ENCODE assay signal across 8 mouse cellular contexts in genomic region chr16:11175100-11175488, GRCm38 (mm10). TPM values are rescaled to one million over a fixed set of nuclear protein-coding genes. Genes with fewer than 3 reads are reported as not detected.
A peak's percentile ranks its signal among the peaks of the same experiment; 100 is the strongest.
DNase-seq lines count a peak whose midpoint lies in the region; ATAC-seq and TF ChIP-seq lines count a peak whose summit lies in the region.

No protein-coding gene starts in this region.

- H3K4me2 ChIP-seq in forebrain, postnatal 0 days (ENCODE audit: low read depth) = peak overlapping the region; percentile 94
- peak overlapping the region; percentile 72 for H3K4me2 ChIP-seq in liver, postnatal 0 days (ENCODE audit: low read depth, low read length)

- TF ChIP-seq POLR2A in heart, adult 2 months (IDR thresholded peaks at IDR 0.05; ENCODE audit: insufficient read depth, low read depth, low read length) = no peak
- no peak for TF ChIP-seq POLR2A in ES-Bruce4 (IDR thresholded peaks at IDR 0.05; ENCODE audit: insufficient read depth, low read length)

- no peak for ATAC-seq in forebrain, postnatal 0 days
- ATAC-seq in liver, postnatal 0 days = no peak

- peaks cover 11% of the 10 kb centered on the region for H3K4me1 ChIP-seq in heart, adult 2 months (ENCODE audit: control insufficient read depth, insufficient read depth, low read length)
- no peaks in the 10 kb centered on the region for H3K4me1 ChIP-seq in ES-Bruce4 (ENCODE audit: control insufficient read depth, insufficient read depth, low read length)
- H3K4me1 ChIP-seq in forebrain, postnatal 0 days (ENCODE audit: insufficient read depth) = no peaks in the 10 kb centered on the region
- H3K4me1 ChIP-seq in liver, postnatal 0 days (ENCODE audit: insufficient read depth) = peaks cover 37% of the 10 kb centered on the region

- H3K36me3 ChIP-seq in heart, adult 2 months (ENCODE audit: control insufficient read depth, insufficient read depth, low read length) = no peaks in the 10 kb centered on the region; the same call in 1 of the 2 replicates
- no peaks in the 10 kb centered on the region for H3K36me3 ChIP-seq in ES-Bruce4 (ENCODE audit: control insufficient read depth, insufficient read depth, low read length, poor library complexity, severe bottlenecking)
- H3K36me3 ChIP-seq in forebrain, postnatal 0 days (ENCODE audit: insufficient read depth) = no peaks in the 10 kb centered on the region
- no peaks in the 10 kb centered on the region for H3K36me3 ChIP-seq in liver, postnatal 0 days (replicated peaks; ENCODE audit: insufficient read depth, low read length)

- no peak for DNase-seq in heart, adult 2 months
- no peak for DNase-seq in heart, postnatal 4 days
- DNase-seq in forebrain, postnatal 0 days = no peak
- DNase-seq in liver, postnatal 0 days = no peak
- DNase-seq in right cerebral cortex, adult 18-20 months = no peak
- no peak for DNase-seq in frontal cortex, postnatal 25 days (ENCODE audit: low spot score in 2 of 2)
- no peak for DNase-seq in gastrocnemius, postnatal 25 days

- TF ChIP-seq EP300 in heart, adult 2 months (IDR thresholded peaks at IDR 0.05; ENCODE audit: insufficient read depth, low read depth, low read length) = no peak
- TF ChIP-seq EP300 in ES-Bruce4 (IDR thresholded peaks at IDR 0.05; ENCODE audit: insufficient read depth, low read depth, low read length) = no peak
- 0 out of 2 replicates have a peak, but pooled peaks have one; percentile 6 for TF ChIP-seq EP300 in liver, postnatal 0 days (IDR thresholded peaks at IDR 0.05; ENCODE audit: low read depth)

- H3K4me3 ChIP-seq in heart, adult 2 months = peak overlapping the region; percentile 81
- peak overlapping the region; percentile 76 for H3K4me3 ChIP-seq in ES-Bruce4 (ENCODE audit: low read depth, low read length)
- H3K4me3 ChIP-seq in forebrain, postnatal 0 days (ENCODE audit: low read depth, low read length) = peak overlapping the region; percentile 79
- peak overlapping the region; percentile 80 for H3K4me3 ChIP-seq in liver, postnatal 0 days (ENCODE audit: low read depth, low read length)

- no peaks in the 10 kb centered on the region for H3K9me3 ChIP-seq in ES-Bruce4 (replicated peaks; ENCODE audit: control insufficient read depth, insufficient read depth, low read length, poor library complexity, severe bottlenecking)
- H3K9me3 ChIP-seq in forebrain, postnatal 0 days (ENCODE audit: low read length) = no peaks in the 10 kb centered on the region
- H3K9me3 ChIP-seq in liver, postnatal 0 days (ENCODE audit: low read length) = no peaks in the 10 kb centered on the region

- H3K27me3 ChIP-seq in heart, adult 2 months (ENCODE audit: control insufficient read depth, insufficient read depth, low read length) = no peaks in the 10 kb centered on the region
- no peaks in the 10 kb centered on the region for H3K27me3 ChIP-seq in ES-Bruce4 (ENCODE audit: control insufficient read depth, insufficient read depth, low read length, poor library complexity, severe bottlenecking)
- no peaks in the 10 kb centered on the region for H3K27me3 ChIP-seq in forebrain, postnatal 0 days (ENCODE audit: insufficient read depth, low read length)
- no peaks in the 10 kb centered on the region for H3K27me3 ChIP-seq in liver, postnatal 0 days (ENCODE audit: insufficient read depth, low read length)

- H3K9ac ChIP-seq in heart, adult 2 months (ENCODE audit: low read depth, low read length) = peak overlapping the region; percentile 91
- peak overlapping the region; percentile 20 for H3K9ac ChIP-seq in ES-Bruce4 (ENCODE audit: low read depth, poor library complexity, severe bottlenecking)
- H3K9ac ChIP-seq in forebrain, postnatal 0 days = peak overlapping the region; percentile 78; the same call in 1 of the 2 replicates
- H3K9ac ChIP-seq in liver, postnatal 0 days (replicated peaks) = peak overlapping the region; percentile 89

- intact Hi-C loops in heart, adult 2 months (cut with DNase I) = loop anchor here (5.0 kb wide), 2 partner anchors 138 to 732 kb away; partner anchors contain the start of gene Cpped1

- WGBS in heart, adult 2 months = 3% methylated on average over 9 of the region's 9 CpGs
- WGBS in forebrain, postnatal 0 days = 9% methylated on average over 9 of the region's 9 CpGs
- 2% methylated on average over 9 of the region's 9 CpGs for WGBS in liver, postnatal 0 days (ENCODE audit: insufficient replicate concordance)

- H3K79me2 ChIP-seq in heart, adult 2 months (replicated peaks; ENCODE audit: control insufficient read depth, insufficient read depth, low read length) = peaks cover 9% of the 10 kb centered on the region

- peak overlapping the region; percentile 97 for H3K27ac ChIP-seq in heart, adult 2 months
- no peak overlapping the region for H3K27ac ChIP-seq in ES-Bruce4 (ENCODE audit: insufficient read depth, low read length)
- peak overlapping the region; percentile 86; the same call in 1 of the 2 replicates for H3K27ac ChIP-seq in forebrain, postnatal 0 days (ENCODE audit: low read depth, low read length)
- peak overlapping the region; percentile 94 for H3K27ac ChIP-seq in liver, postnatal 0 days (ENCODE audit: low read depth)

- TF ChIP-seq CTCF in heart, adult 2 months (IDR thresholded peaks at IDR 0.05) = no peak
- no peak for TF ChIP-seq CTCF in ES-Bruce4 (IDR thresholded peaks at IDR 0.05; ENCODE audit: low read depth, low read length)
- no peak for TF ChIP-seq CTCF in forebrain, postnatal 0 days (IDR thresholded peaks at IDR 0.05; ENCODE audit: low read depth)
- TF ChIP-seq CTCF in liver, postnatal 0 days (IDR thresholded peaks at IDR 0.05; ENCODE audit: low read depth) = no peak

RNA-seq across cellular contexts. Expression of gene Zc3h7a, which starts 1.1 kb away (rescaled TPM):
- 10 to 100 TPM; 24.2 to 24.3 TPM for total RNA-seq in heart, adult 2 months (2021)
- 27.5 and 47.0 TPM in 2 replicates for polyA plus RNA-seq in heart, adult 2 months (2012; rRNA removed)
- total RNA-seq in heart, postnatal 4 days (2021) = 10 to 100 TPM; 58.2 to 60.0 TPM
- polyA plus RNA-seq in ES-Bruce4 (2011; ENCODE audit: insufficient read depth, insufficient read length, low read depth, missing spikeins) = 89.9 and 116 TPM in 2 replicates
- 61.7 and 76.6 TPM in 2 replicates for total RNA-seq in forebrain, postnatal 0 days (2014; rRNA removed)
- 20.3 and 32.2 TPM in 2 replicates for polyA plus RNA-seq in forebrain, postnatal 0 days (2015; fragmentation: Nextera tagmentation; extraction: Ambion mirVana)
- 18.5 and 22.5 TPM in 2 replicates for polyA plus RNA-seq in liver, postnatal 0 days (2015; fragmentation: Nextera tagmentation; extraction: Ambion mirVana)
- total RNA-seq in gastrocnemius, postnatal 25 days (2021) = 10 to 100 TPM; 18.0 to 18.5 TPM

RNA-seq across cellular contexts. Expression of gene Rsl1d1, which starts 28.0 kb away (rescaled TPM):
- total RNA-seq in heart, adult 2 months (2021) = 10 to 100 TPM; 51.6 to 52.8 TPM
- polyA plus RNA-seq in heart, adult 2 months (2012; rRNA removed) = 9.4 and 17.3 TPM in 2 replicates
- total RNA-seq in heart, postnatal 4 days (2021) = 10 to 100 TPM; 64.3 to 70.0 TPM
- polyA plus RNA-seq in ES-Bruce4 (2011; ENCODE audit: insufficient read depth, insufficient read length, low read depth, missing spikeins) = 341 and 391 TPM in 2 replicates
- total RNA-seq in forebrain, postnatal 0 days (2014; rRNA removed) = 96.1 and 96.3 TPM in 2 replicates
- 157 and 175 TPM in 2 replicates for polyA plus RNA-seq in forebrain, postnatal 0 days (2015; fragmentation: Nextera tagmentation; extraction: Ambion mirVana)
- 60.7 and 61.7 TPM in 2 replicates for polyA plus RNA-seq in liver, postnatal 0 days (2015; fragmentation: Nextera tagmentation; extraction: Ambion mirVana)
- 10 to 100 TPM; 43.9 to 45.5 TPM for total RNA-seq in gastrocnemius, postnatal 25 days (2021)

RNA-seq across cellular contexts. Expression of gene Txndc11, which starts 40.6 kb away (rescaled TPM):
- 10 to 100 TPM; 13.0 to 14.8 TPM for total RNA-seq in heart, adult 2 months (2021)
- 11.2 and 17.8 TPM in 2 replicates for polyA plus RNA-seq in heart, adult 2 months (2012; rRNA removed)
- total RNA-seq in heart, postnatal 4 days (2021) = 10 to 100 TPM; 26.4 to 27.5 TPM
- 21.1 and 22.5 TPM in 2 replicates for polyA plus RNA-seq in ES-Bruce4 (2011; ENCODE audit: insufficient read depth, insufficient read length, low read depth, missing spikeins)
- total RNA-seq in forebrain, postnatal 0 days (2014; rRNA removed) = 40.5 and 43.8 TPM in 2 replicates
- polyA plus RNA-seq in forebrain, postnatal 0 days (2015; fragmentation: Nextera tagmentation; extraction: Ambion mirVana) = 26.8 and 29.9 TPM in 2 replicates
- 17.9 TPM in 2 replicates for polyA plus RNA-seq in liver, postnatal 0 days (2015; fragmentation: Nextera tagmentation; extraction: Ambion mirVana)
- 10 to 100 TPM in 1 of 2 experiments, 1 to 10 TPM in 1; 8.9 to 10.1 TPM for total RNA-seq in gastrocnemius, postnatal 25 days (2021)

Comparison
In these comparisons a context has a peak if more than half of its experiments do, and no peak if none do; other contexts are left out.
1. H3K9ac ChIP-seq: peak in every context shown above with its lines; median percentile 91 in heart, adult 2 months; 89 in liver, postnatal 0 days; 78 in forebrain, postnatal 0 days; 20 in ES-Bruce4.